Mouse (Mus musculus): ENCODE measurements at regions not wholly inside any gene's neighbourhood (a gene's known extent, or its start where the extent isn't known, plus 50 kb on each side); places are given as distances from the start of the nearest gene placed in this dataset.

DNA sequence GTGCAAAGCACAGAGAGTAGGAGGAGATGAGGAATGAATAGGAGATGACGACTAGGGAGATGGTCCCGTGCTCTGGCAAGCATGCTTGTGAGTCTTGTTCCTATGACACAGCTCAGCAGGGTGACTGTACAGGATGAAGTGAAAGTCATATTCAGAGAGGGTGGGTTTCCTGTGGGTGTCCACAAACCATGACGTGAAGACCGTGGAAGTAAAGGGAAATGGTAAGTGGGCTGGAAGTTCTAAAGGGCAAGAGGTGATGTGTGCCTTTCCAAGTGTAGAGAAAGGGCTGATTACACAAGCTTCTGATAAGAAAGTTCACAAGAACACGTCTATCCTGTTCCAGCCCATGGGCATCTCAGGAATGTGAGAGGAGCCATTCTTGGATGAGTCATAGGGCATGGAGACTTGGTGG lies 138.0 kb upstream of the Foxa2 start:
- no peak overlapping the region for H3K9ac ChIP-seq (ENCODE audit: low read depth, low read length, severe bottlenecking)
- WGBS, result 78% methylated on average over 5 of the region's 5 CpGs
- no peak overlapping the region for H3K4me2 ChIP-seq (replicated peaks; ENCODE audit: low read depth, low read length, severe bottlenecking)
- no peak overlapping the region for H3K4me3 ChIP-seq (replicated peaks; ENCODE audit: low read length)
- no peaks in the 10 kb centered on the region for H3K36me3 ChIP-seq (ENCODE audit: control insufficient read depth, insufficient read depth, low read length)
- no peaks in the 10 kb centered on the region for H3K27me3 ChIP-seq (ENCODE audit: control insufficient read depth, insufficient read depth, low read length)
- no peak for TF ChIP-seq POLR2A (IDR thresholded peaks at IDR 0.05; ENCODE audit: borderline replicate concordance, extremely low read depth, insufficient read depth, insufficient read length)
- no peak for ATAC-seq (ENCODE audit: low FRiP score, low read depth)
- H3K27ac ChIP-seq (replicated peaks; ENCODE audit: low read depth, low read length), result no peak overlapping the region
- H3K4me1 ChIP-seq (ENCODE audit: control insufficient read depth, insufficient read depth, low read length), result peaks cover 4% of the 10 kb centered on the region
- DNase-seq (ENCODE audit: low spot score), result no peak
- H3K9me3 ChIP-seq (ENCODE audit: control insufficient read depth, low read length), result no peaks in the 10 kb centered on the region

DNA sequence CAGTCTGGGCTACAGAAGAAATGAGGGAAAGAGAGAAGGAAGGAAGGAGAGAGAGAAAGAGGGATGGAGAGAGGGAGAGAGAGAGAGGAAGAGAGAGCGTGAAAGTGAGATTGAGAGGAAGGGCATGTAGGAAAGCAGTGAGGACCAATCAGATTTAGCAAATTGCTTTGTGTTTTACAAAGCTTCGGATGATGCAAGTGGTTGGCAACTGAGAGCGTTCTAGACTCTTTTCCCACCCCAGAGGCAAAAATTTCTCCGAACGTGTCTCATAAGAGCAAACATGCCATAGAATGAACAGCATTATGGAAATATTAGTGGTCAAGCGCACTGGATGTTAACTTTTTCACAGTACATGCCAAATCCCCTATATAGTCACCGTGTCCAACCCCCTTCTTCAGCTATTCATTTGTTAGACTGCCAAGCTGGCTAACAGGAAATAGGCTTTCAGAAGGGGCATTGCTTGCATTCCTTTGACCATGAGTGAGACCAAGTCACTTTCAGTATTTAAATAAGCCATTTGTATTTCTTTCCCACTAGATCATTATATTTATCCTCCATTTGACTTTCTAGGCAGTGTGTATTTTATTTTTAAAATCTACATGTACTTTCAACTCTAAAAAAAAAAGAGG lies 139.7 kb upstream of the Foxa2 start:
- no peaks in the 10 kb centered on the region for H3K36me3 ChIP-seq (ENCODE audit: control insufficient read depth, insufficient read depth, low read length)
- H3K27ac ChIP-seq (replicated peaks; ENCODE audit: low read depth, low read length), result no peak overlapping the region
- no peak for ATAC-seq (ENCODE audit: low FRiP score, low read depth)
- no peaks in the 10 kb centered on the region for H3K9me3 ChIP-seq (ENCODE audit: control insufficient read depth, low read length)
- no peak overlapping the region for H3K9ac ChIP-seq (ENCODE audit: low read depth, low read length, severe bottlenecking)
- H3K4me2 ChIP-seq (replicated peaks; ENCODE audit: low read depth, low read length, severe bottlenecking), result no peak overlapping the region
- H3K4me3 ChIP-seq (replicated peaks; ENCODE audit: low read length), result no peak overlapping the region
- H3K4me1 ChIP-seq (ENCODE audit: control insufficient read depth, insufficient read depth, low read length), result peaks cover 4% of the 10 kb centered on the region
- WGBS, result 81% methylated on average over 7 of the region's 7 CpGs
- no peak for TF ChIP-seq POLR2A (IDR thresholded peaks at IDR 0.05; ENCODE audit: borderline replicate concordance, extremely low read depth, insufficient read depth, insufficient read length)
- DNase-seq (ENCODE audit: low spot score), result no peak
- H3K27me3 ChIP-seq (ENCODE audit: control insufficient read depth, insufficient read depth, low read length), result no peaks in the 10 kb centered on the region

DNA sequence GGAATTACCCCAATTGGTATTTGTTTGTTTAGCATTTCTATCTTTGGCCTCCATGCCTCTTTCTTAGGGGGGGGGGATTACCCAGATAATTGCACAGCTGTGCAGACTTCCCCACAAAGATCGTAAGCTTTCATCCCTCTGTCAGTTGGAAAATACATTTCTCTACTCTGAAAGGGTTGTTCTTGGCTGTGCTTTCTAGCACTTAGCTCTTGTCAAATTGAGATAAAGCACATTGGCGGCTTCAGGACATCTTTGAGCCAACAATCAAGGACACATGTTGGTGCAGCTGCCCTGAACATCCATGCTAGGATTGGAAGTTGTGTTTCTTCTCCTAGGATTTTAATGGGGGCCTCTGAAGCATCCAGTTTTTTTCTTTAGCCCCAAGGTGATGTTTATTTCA lies 142.1 kb upstream of the Foxa2 start:
- no peak for TF ChIP-seq POLR2A (IDR thresholded peaks at IDR 0.05; ENCODE audit: borderline replicate concordance, extremely low read depth, insufficient read depth, insufficient read length)
- H3K4me3 ChIP-seq (replicated peaks; ENCODE audit: low read length), result no peak overlapping the region
- WGBS, result 56% methylated on average over 2 of the region's 2 CpGs
- H3K9me3 ChIP-seq (ENCODE audit: control insufficient read depth, low read length), result no peaks in the 10 kb centered on the region
- no peak overlapping the region for H3K4me2 ChIP-seq (replicated peaks; ENCODE audit: low read depth, low read length, severe bottlenecking)
- DNase-seq (ENCODE audit: low spot score) (no peak), ATAC-seq (ENCODE audit: low FRiP score, low read depth) (no peak)
- H3K27ac ChIP-seq (replicated peaks; ENCODE audit: low read depth, low read length), result no peak overlapping the region
- no peaks in the 10 kb centered on the region; the same call in 1 of the 2 replicates for H3K4me1 ChIP-seq (ENCODE audit: control insufficient read depth, insufficient read depth, low read length)
- no peaks in the 10 kb centered on the region for H3K27me3 ChIP-seq (ENCODE audit: control insufficient read depth, insufficient read depth, low read length)
- no peaks in the 10 kb centered on the region for H3K36me3 ChIP-seq (ENCODE audit: control insufficient read depth, insufficient read depth, low read length)
- no peak overlapping the region for H3K9ac ChIP-seq (ENCODE audit: low read depth, low read length, severe bottlenecking)

DNA sequence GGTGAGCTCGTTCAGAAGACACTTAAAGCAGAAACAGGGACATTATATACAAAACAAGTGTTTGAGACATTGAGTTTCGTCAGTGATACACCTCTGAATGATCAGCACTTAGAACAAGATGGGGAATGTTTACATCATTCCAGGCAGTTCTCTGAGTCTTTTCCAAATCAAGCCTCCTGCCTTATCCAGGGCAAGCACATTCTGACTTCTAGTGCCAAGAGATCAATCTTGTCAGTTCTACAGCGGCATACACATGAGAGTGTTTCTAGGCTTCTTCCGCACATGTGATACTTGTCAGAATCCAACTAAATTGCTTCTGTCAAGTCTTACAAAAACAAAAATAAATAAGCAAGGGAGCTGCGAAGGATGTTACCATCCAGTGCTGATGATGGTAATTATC lies 142.5 kb upstream of the Foxa2 start:
- Histone ChIP-seq H3K4me3 (replicated peaks; ENCODE audit: low read length) (no peak overlapping the region), H3K4me2 (replicated peaks; ENCODE audit: low read depth, low read length, severe bottlenecking) (no peak overlapping the region), H3K36me3 (ENCODE audit: control insufficient read depth, insufficient read depth, low read length) (no peaks in the 10 kb centered on the region), H3K9ac (ENCODE audit: low read depth, low read length, severe bottlenecking) (no peak overlapping the region), H3K27ac (replicated peaks; ENCODE audit: low read depth, low read length) (no peak overlapping the region), H3K27me3 (ENCODE audit: control insufficient read depth, insufficient read depth, low read length) (no peaks in the 10 kb centered on the region), H3K4me1 (ENCODE audit: control insufficient read depth, insufficient read depth, low read length) (no peaks in the 10 kb centered on the region; the same call in 1 of the 2 replicates), H3K9me3 (ENCODE audit: control insufficient read depth, low read length) (no peaks in the 10 kb centered on the region)
- no peak for TF ChIP-seq POLR2A (IDR thresholded peaks at IDR 0.05; ENCODE audit: borderline replicate concordance, extremely low read depth, insufficient read depth, insufficient read length)
- no peak for DNase-seq (ENCODE audit: low spot score)
- no peak for ATAC-seq (ENCODE audit: low FRiP score, low read depth)
- 73% methylated on average over 5 of the region's 5 CpGs for WGBS

DNA sequence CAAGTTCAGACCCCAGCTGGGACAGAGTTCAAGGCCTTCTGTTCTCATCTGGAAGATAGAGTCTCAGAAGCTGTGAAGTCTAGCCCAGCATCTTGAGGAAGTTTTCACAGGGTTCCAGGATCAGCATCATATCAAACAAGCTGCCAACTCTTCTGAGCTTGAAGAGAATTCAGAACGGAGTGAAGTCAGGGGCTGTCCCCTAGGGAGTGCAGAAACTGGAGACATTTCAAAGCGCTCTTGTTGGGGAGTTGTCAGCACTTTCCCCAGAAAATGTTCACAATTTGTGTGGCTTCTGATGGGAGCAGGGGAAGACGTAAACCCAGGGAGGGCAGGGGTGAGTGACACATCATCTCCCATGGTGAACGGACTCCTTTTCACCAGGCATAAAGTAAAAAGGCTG lies 146.2 kb upstream of the Foxa2 start:
- WGBS, result 64% methylated on average over 4 of the region's 4 CpGs
- TF ChIP-seq POLR2A (IDR thresholded peaks at IDR 0.05; ENCODE audit: borderline replicate concordance, extremely low read depth, insufficient read depth, insufficient read length), result no peak
- no peak for DNase-seq (ENCODE audit: low spot score)
- no peaks in the 10 kb centered on the region for H3K36me3 ChIP-seq (ENCODE audit: control insufficient read depth, insufficient read depth, low read length)
- no peak overlapping the region for H3K4me3 ChIP-seq (replicated peaks; ENCODE audit: low read length)
- no peak overlapping the region for H3K27ac ChIP-seq (replicated peaks; ENCODE audit: low read depth, low read length)
- H3K27me3 ChIP-seq (ENCODE audit: control insufficient read depth, insufficient read depth, low read length), result no peaks in the 10 kb centered on the region
- H3K9ac ChIP-seq (ENCODE audit: low read depth, low read length, severe bottlenecking), result no peak overlapping the region
- no peaks in the 10 kb centered on the region for H3K4me1 ChIP-seq (ENCODE audit: control insufficient read depth, insufficient read depth, low read length)
- no peak overlapping the region for H3K4me2 ChIP-seq (replicated peaks; ENCODE audit: low read depth, low read length, severe bottlenecking)
- no peaks in the 10 kb centered on the region for H3K9me3 ChIP-seq (ENCODE audit: control insufficient read depth, low read length)
- ATAC-seq (ENCODE audit: low FRiP score, low read depth), result no peak

Measured in limb, embryonic 14.5 days (tissue).